Mouse (Mus musculus) MEL (cell line): ENCODE measurements around the gene Pax4.
A peak's percentile ranks its signal among the peaks of the same experiment; 100 is the strongest.

ENCODE experiments used
- CHD2 ChIP-seq: IDR thresholded peaks from 2 replicates; pipeline ENCODE4 v1.6.1; 2011; ENCODE audit warnings: low read length, improper control_type of control experiment
- CTCF ChIP-seq, 3 experiments: IDR thresholded peaks in 2 of 3; conservative IDR thresholded peaks in 1 of 3; 2 replicates each; pipeline ENCODE4 v1.5.1; 2011 to 2012; ENCODE audit warnings: low read length in 3 of 3, low read depth in 2 of 3, mild to moderate bottlenecking in 2 of 3, improper control_type of control experiment in 1 of 3, inconsistent platforms in 1 of 3, mixed read lengths in 1 of 3, moderate library complexity in 1 of 3; ENCODE audit not compliant: control insufficient read depth in 1 of 3, insufficient read depth in 1 of 3, poor library complexity in 1 of 3, severe bottlenecking in 1 of 3
- MAZ ChIP-seq: IDR thresholded peaks from 2 replicates; pipeline ENCODE4 v1.6.1; 2012; ENCODE audit warnings: low read depth, mild to moderate bottlenecking, inconsistent platforms, low read length, improper control_type of control experiment
- MXI1 ChIP-seq: IDR thresholded peaks from 2 replicates; pipeline ENCODE4 v1.6.1; 2011; ENCODE audit warnings: mild to moderate bottlenecking, low read depth, low read length, improper control_type of control experiment
- TAL1 ChIP-seq: IDR thresholded peaks from 2 replicates; pipeline ENCODE4 v1.6.1; 2012; ENCODE audit warnings: mild to moderate bottlenecking, inconsistent platforms, low read length, moderate library complexity, mixed read lengths

DNA sequence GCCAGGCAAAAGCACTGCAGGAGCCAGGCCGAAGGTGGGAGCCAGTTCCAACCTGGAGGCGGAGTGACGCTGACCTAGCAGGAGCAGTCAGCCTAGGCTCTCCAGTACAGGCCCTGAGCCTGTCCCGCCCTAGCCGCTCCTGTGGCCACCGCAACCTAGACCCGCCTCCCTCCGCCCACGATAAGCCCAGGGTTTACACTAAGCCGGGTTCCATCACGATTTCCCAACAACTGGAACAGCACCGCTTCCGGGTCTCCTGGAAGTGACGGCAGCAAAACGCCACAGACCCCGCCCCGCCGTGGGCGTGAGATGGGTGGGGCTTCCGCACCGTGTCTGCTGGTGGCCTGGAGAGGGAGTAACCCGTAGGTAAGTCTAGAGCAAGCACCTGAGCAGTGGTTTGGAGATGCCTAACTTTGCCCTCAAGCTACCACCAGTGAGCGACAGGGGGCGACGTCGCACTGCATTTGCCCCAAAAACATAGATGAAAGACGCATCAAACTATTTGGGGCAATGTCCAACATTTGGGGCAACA is 27.6 kb downstream of the Pax4 start:
- TF ChIP-seq MAZ (0 out of 2 replicates have a peak, but pooled peaks have one; percentile 60), CHD2 (no peak), MXI1 (peak; percentile 86), TAL1 (no peak), CTCF (IDR thresholded peaks at IDR 0.05 in 2 of 3, conservative IDR thresholded peaks at IDR 0.05 in 1 of 3; ENCODE audit: control insufficient read depth in 1 of 3, insufficient read depth in 1 of 3, low read depth in 2 of 3, low read length in 3 of 3, poor library complexity in 1 of 3, severe bottlenecking in 1 of 3) (peak; percentile 71 to 83 (median 75))
